Mouse (Mus musculus): ENCODE measurements at regions not wholly inside any gene's neighbourhood (a gene's known extent, or its start where the extent isn't known, plus 50 kb on each side); places are given as distances from the start of the nearest gene placed in this dataset.

DNA sequence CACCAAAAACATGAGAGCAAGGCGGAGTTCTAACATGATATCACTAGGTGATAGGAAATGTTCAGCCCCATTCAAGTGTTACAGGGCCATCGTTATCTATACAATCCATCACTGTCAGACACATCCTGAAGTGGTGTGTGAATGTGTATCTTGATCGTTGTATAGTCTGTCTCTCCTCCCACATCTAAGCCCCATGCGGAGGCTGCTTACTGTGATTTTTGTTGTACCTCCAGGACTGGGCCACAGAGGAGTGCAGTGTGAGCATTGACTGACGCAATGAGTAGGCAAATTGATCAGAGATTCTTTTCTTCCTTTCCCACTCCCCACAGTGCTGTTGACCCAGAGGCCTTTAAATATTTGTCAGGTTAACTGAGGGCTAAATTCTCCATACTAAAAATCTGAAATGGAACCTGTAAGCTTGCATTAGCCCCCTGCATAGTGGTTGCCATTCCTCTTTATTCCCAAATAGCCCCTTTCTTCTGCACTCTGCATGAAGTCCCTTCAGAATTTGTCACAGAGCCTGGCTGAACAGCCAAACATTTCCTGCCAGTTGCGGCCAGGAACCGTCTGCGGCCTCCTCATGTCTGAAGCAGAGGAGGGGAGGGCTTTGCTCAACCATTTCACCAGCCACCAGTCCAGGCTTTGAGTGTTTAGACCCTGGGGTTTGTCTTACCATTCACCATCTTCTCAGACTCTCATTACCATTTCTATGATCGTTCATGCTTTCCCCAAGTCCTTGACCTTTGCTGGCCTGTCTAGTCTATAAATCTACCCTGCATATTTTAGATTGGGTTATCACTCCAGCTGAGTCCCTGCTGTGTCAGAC lies 119.3 kb downstream of the Ttc8 start:
- DNase-seq (ENCODE audit: inconsistent ontology term) = peak; percentile 61

DNA sequence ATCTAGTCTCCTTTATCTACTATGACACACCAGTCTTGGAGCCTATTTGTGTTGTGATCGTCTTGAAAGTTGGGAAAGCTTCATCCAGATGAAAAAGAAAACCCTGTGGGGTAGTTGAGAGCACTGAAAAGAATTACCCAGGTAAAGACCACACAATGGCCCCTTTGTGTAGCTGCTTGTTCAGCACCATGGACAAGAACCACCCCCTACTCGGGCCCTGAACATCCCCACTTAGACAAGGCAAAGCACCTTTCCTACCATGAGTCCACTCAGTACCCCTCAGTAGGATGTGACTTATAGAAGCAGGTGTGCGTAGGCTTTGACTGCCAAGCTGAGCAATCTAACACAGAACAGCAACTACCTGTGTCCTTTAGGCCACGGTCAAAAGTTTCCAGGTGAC lies 121.2 kb downstream of the Ttc8 start:
- DNase-seq (ENCODE audit: inconsistent ontology term) = no peak

- DNase-seq (ENCODE audit: inconsistent ontology term) = no peak
Observed at GRCm38 (mm10) chr12:99042918-99043862, 122.8 kb downstream of the Ttc8 start.

DNA sequence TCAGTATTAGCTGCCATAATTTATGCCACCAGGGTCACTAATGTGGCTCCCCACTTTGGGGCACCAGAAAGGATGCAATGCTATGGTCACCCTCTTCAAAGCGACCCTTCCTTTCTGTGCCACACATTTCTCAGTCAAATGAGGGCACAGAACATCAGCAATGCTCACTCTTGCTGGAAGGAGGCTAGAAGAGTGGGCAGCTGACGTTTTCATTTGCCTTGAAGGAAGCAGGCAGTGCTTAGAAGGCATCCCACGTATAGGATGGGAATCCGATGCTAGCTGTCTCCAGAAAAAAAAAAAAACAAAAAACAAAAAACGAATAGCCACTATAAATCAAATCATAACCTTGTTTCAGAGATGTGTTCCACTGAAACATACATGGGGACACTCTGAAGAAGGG lies 124.1 kb downstream of the Ttc8 start:
- no peak for DNase-seq (ENCODE audit: inconsistent ontology term)

DNA sequence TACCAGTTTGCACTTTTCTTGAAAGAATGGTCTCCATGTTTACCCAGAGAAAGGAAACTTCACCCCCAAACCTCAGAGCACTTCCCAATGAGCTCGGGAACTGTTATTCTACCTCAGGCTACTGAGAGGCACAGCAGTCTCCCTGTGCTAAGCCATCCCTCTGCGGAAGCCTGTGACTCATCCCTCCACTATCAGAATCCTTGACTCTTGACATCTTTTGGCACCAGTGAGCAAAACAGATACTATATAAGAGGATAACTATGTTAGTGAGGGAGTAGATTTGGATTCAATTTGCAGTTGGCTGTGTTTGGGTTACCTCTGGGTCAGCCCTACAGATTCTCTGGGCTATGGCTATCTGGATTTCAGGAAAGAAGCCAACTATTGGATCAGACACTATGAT lies 130.1 kb downstream of the Ttc8 start:
- DNase-seq (ENCODE audit: inconsistent ontology term) = peak; percentile 16

- DNase-seq (ENCODE audit: inconsistent ontology term) = peak; percentile 31
Observed at GRCm38 (mm10) chr12:99052599-99052998, 132.2 kb downstream of the Ttc8 start.

GRCm38 (mm10) chr12:99057521-99057920 lies 137.1 kb downstream of the Ttc8 start:
- DNase-seq (ENCODE audit: inconsistent ontology term) = no peak

GRCm38 (mm10) chr12:99058916-99059315 lies 138.5 kb downstream of the Ttc8 start:
- DNase-seq (ENCODE audit: inconsistent ontology term) = no peak

DNA sequence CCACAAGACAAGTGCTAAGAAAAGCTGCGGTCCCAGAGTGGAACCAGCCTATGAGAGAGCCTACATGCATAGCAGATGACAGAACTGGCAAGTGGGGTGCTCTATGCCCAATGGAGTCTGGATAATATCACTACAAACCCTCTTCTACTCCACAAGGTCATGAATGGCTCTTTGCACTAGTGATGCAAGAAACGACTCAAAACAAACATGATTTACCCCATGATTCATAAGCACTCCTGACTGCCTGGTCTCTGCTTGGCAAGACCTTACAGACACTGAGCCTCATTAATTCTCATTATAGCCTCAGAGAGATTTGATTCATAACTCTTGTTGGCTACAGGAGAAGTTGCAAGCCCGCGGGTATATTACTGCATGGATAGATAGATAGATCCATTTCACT lies 139.1 kb downstream of the Ttc8 start:
- peak; percentile 24 for DNase-seq (ENCODE audit: inconsistent ontology term)

DNA sequence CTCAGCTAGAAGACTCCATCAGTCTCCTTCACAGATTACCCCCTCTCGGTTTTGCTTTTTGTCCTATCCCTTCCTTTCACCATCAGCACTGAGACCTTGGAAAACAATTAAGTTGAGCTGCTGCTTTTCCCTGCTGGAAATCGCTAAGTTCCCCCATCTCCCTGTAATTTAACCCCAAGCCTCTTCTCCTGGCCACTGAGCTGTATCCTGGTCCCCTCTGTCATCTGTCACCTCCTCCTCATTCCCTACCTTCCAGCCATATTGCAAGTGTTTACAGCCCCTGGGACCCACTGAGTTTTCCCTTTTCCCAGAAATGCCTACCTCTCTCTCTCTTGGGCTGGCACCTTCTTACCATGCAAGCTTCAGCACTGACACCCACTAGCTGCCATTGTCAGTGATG lies 140.3 kb downstream of the Ttc8 start:
- DNase-seq (ENCODE audit: inconsistent ontology term) = no peak

DNA sequence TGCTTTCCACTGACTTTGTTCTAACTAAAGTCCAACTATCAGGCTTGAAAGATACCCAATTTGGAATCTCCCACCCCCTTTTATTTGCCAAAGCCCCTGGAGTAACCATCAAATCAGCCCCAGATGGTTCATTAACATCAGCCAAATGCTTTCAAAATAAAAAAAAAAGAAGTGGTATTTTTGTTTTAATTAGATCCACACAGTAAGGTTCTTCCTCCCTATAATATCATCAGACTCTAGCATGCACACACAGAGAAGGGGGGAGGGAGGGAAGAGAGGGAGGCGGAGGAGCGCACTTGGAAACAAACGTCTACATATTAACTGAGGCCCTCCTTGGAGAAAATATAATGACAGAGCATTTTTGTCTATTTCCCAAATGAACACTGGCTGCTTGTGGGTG lies 143.1 kb downstream of the Ttc8 start:
- DNase-seq (ENCODE audit: inconsistent ontology term) = no peak

GRCm38 (mm10) chr12:99063885-99064284 lies 143.5 kb downstream of the Ttc8 start:
- DNase-seq (ENCODE audit: inconsistent ontology term) = peak; percentile 10

- no peak for DNase-seq (ENCODE audit: inconsistent ontology term)
Observed at GRCm38 (mm10) chr12:99067962-99068361, 147.6 kb downstream of the Ttc8 start.

- no peak for DNase-seq (ENCODE audit: inconsistent ontology term)
Observed at GRCm38 (mm10) chr12:99073766-99074165, 153.4 kb downstream of the Ttc8 start.

- peak; percentile 16 for DNase-seq (ENCODE audit: inconsistent ontology term)
Observed at GRCm38 (mm10) chr12:99077366-99077765, 157.0 kb downstream of the Ttc8 start.

DNA sequence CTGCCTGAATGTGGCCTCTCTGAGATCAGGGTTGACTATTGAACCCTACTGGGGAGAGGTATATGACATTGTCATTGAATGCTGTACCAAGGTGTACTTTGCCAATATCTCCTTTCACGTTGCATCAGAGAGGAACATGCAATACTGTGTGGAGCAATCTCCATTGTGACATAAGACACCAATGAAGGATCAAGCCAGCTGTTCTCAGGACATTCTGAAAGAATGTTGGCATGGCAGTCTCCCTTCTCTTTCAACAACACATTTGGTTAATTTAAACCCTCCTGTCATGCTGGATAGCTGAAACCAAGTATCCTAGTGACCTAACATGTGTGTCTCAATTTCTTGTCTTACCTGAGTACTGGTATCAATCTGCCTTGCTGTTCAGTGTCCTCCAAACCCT lies 159.5 kb downstream of the Ttc8 start:
- no peak for DNase-seq (ENCODE audit: inconsistent ontology term)

GRCm38 (mm10) chr12:99083616-99084015 lies 163.2 kb downstream of the Ttc8 start:
- DNase-seq (ENCODE audit: inconsistent ontology term) = no peak

GRCm38 (mm10) chr12:99084144-99084543 lies 163.8 kb downstream of the Ttc8 start:
- peak; percentile 91 for DNase-seq (ENCODE audit: inconsistent ontology term)

- DNase-seq (ENCODE audit: inconsistent ontology term) = no peak
Observed at GRCm38 (mm10) chr12:99087286-99087685, 166.9 kb downstream of the Ttc8 start.

GRCm38 (mm10) chr12:99091770-99092169 lies 171.4 kb downstream of the Ttc8 start:
- DNase-seq (ENCODE audit: inconsistent ontology term) = no peak

- no peak for DNase-seq (ENCODE audit: inconsistent ontology term)
Observed at GRCm38 (mm10) chr12:99093151-99093550, 172.8 kb downstream of the Ttc8 start.

DNA sequence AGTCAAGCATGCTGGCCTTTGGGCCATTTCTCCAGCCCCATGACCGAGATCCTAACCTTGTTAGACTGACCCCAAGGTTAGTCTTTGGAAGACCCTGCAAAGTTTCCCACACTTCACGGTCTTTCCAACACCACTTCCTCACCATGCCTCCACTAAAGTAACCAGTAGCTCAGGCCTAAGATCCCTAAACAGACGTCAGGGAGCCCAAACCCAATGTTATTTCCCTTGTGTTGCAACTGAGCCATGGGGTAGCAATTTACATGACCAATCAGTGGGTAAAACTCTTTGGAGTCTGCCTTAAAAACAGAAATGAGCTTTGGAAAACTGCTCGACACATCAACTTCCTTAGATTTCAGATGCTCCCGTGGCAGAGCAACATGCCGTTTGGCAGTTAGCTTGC lies 173.6 kb downstream of the Ttc8 start:
- DNase-seq (ENCODE audit: inconsistent ontology term) = no peak

All from Muller cell, postnatal 12 days (primary cell).